Mouse (Mus musculus) brain, adult 2 months (tissue): ENCODE data around the gene Tnfrsf14.

Experiments used
- DNase-seq: peaks from one replicate; pipeline ENCODE4 v3.0.0; 2011; ENCODE audit warnings: low read depth, low spot score

The Tnfrsf14 gene

GRCm38 (mm10) chr4:154880730-154881129, 47.6 kb downstream of the Tnfrsf14 start:
- DNase-seq, result no peak

DNA sequence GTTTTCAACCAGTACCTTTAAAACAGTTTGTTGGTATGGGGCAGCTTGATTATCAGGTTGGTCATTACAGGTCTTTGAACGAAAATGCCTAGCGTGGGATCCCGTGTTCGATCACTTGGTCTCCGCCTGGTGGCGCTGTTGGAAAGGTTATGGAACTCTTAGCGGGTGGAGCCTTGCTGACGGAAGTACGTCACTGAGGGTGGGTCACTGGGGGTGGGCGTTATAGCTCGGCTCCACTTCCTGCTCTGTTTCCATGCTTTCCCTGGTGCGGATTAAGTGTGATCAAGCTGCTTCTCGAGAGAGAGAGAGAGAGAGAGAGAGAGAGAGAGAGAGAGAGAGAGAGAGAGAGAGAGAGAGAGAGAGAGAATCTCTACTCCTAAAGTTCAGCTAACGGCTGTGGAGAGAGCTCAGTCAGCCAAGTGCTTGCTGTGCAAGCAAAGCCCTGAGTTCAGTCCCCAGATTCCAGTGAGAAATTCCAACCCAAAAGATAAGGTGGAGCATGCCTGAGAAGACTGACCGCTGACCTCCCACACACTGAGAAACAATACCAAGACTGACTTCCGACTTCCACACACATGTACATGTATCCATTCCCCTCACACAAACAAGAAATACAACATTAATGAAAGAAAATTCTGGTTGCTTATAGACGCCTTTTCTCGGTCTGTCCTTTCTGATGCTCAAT, 50.4 kb downstream of the Tnfrsf14 start:
- DNase-seq, result peak; percentile 98

GRCm38 (mm10) chr4:154873186-154873585, 55.2 kb downstream of the Tnfrsf14 start:
- DNase-seq, result no peak
